In genomic region chr1:168362464-168362863, GRCm38 (mm10) we compare ENCODE assay signal across 12 mouse cellular contexts.
DNase-seq lines count a peak whose midpoint lies in the region; ATAC-seq and TF ChIP-seq lines count a peak whose summit lies in the region.
"Had no signal": no experiment of that assay in that cellular context is flagged by ENCODE, and none has a peak within 500 bp of the region (broad histone marks: within the 10 kb centered on the region; RNA-seq: fewer than 3 reads in every experiment).

No protein-coding gene starts in this region.

- TF ChIP-seq CTCF in lung, embryonic 14.5 days (IDR thresholded peaks at IDR 0.05; ENCODE audit: low read depth), result no peak

- H3K4me2 ChIP-seq in lung, embryonic 14.5 days, result no peak overlapping the region
- no peak overlapping the region for H3K4me2 ChIP-seq in hindbrain, embryonic 11.5 days (replicated peaks; ENCODE audit: low read depth, low read length)
- H3K4me2 ChIP-seq: embryonic facial prominence, embryonic 12.5 days; midbrain, embryonic 11.5 days had no signal

- no peak overlapping the region for H3K9ac ChIP-seq in lung, embryonic 14.5 days
- H3K9ac ChIP-seq in hindbrain, embryonic 11.5 days (ENCODE audit: low read depth, low read length), result no peak overlapping the region
- H3K9ac ChIP-seq: embryonic facial prominence, embryonic 12.5 days had no signal

- peaks cover 22% of the 10 kb centered on the region for H3K36me3 ChIP-seq in lung, embryonic 14.5 days (ENCODE audit: insufficient read depth)
- H3K36me3 ChIP-seq in hindbrain, embryonic 11.5 days (ENCODE audit: control insufficient read depth, insufficient read depth, low read length), result no peaks in the 10 kb centered on the region

- H3K27ac ChIP-seq in lung, embryonic 14.5 days (ENCODE audit: low read depth), result no peak overlapping the region
- no peak overlapping the region for H3K27ac ChIP-seq in hindbrain, embryonic 11.5 days (ENCODE audit: low read depth, low read length)
- H3K27ac ChIP-seq: embryonic facial prominence, embryonic 12.5 days had no signal

- H3K4me1 ChIP-seq in lung, embryonic 14.5 days (ENCODE audit: insufficient read depth), result peaks cover 20% of the 10 kb centered on the region
- peaks cover 7% of the 10 kb centered on the region for H3K4me1 ChIP-seq in hindbrain, embryonic 11.5 days (replicated peaks; ENCODE audit: control insufficient read depth, insufficient read depth, low read length)

- H3K27me3 ChIP-seq in lung, embryonic 14.5 days (ENCODE audit: insufficient read depth, low read length), result no peaks in the 10 kb centered on the region
- no peaks in the 10 kb centered on the region for H3K27me3 ChIP-seq in hindbrain, embryonic 11.5 days (ENCODE audit: control insufficient read depth, insufficient read depth, low read length)
- H3K27me3 ChIP-seq: embryonic facial prominence, embryonic 12.5 days had no signal

- H3K9me3 ChIP-seq in lung, embryonic 14.5 days (ENCODE audit: low read depth, low read length), result no peaks in the 10 kb centered on the region
- no peaks in the 10 kb centered on the region for H3K9me3 ChIP-seq in hindbrain, embryonic 11.5 days (ENCODE audit: control insufficient read depth, low read length)
- H3K9me3 ChIP-seq: embryonic facial prominence, embryonic 12.5 days had no signal

- peak; percentile 6; the same call in 1 of the 2 replicates for ATAC-seq in lung, embryonic 14.5 days (ENCODE audit: insufficient read depth)
- ATAC-seq in hindbrain, embryonic 11.5 days (ENCODE audit: low FRiP score), result no peak
- ATAC-seq: hindbrain, embryonic 16.5 days had no signal

- 58% methylated on average over 10 of the region's 10 CpGs for WGBS in lung, embryonic 14.5 days
- WGBS in hindbrain, embryonic 11.5 days, result 88% methylated on average over 10 of the region's 10 CpGs

- no peak overlapping the region for H3K4me3 ChIP-seq in lung, embryonic 14.5 days (ENCODE audit: low read depth, low read length)
- H3K4me3 ChIP-seq in hindbrain, embryonic 11.5 days (ENCODE audit: low read depth, low read length), result no peak overlapping the region
- H3K4me3 ChIP-seq: embryonic facial prominence, embryonic 12.5 days had no signal

- DNase-seq in adrenal gland, adult (ENCODE audit: inconsistent age in 2 of 2, low spot score in 1 of 2), result peak; percentile 88 to 94
- DNase-seq in adrenal gland, postnatal 4 days (ENCODE audit: low spot score in 2 of 2), result no peak
- peak; percentile 24 for DNase-seq in MN1 (ENCODE audit: low spot score)
- DNase-seq in fibroblast of lung, adult 2 months (ENCODE audit: low read depth), result peak; percentile 77
- DNase-seq in lung, embryonic 14.5 days, result peak; percentile 30
- no peak for DNase-seq in hindbrain, embryonic 11.5 days (ENCODE audit: low spot score)
- DNase-seq in kidney, adult 8-10 months, result no peak
- DNase-seq in spleen, adult 12 weeks (ENCODE audit: low spot score), result no peak
- DNase-seq: right cerebral cortex, postnatal 25 days had no signal

Comparison
In these comparisons a context has a peak if more than half of its experiments do, and no peak if none do; other contexts are left out.
1. DNase-seq: peak in adrenal gland, adult (2 of 2), MN1 (single experiment), fibroblast of lung, adult 2 months (single experiment) and lung, embryonic 14.5 days (single experiment); none in adrenal gland, postnatal 4 days (0 of 2), hindbrain, embryonic 11.5 days (single experiment), kidney, adult 8-10 months (0 of 2) and spleen, adult 12 weeks (single experiment).